Mouse (Mus musculus) kidney, adult 2 months (tissue): ENCODE results near the gene Ube4b. TPM values are rescaled to one million over a fixed set of nuclear protein-coding genes. Genes with fewer than 3 reads are reported as not detected.

Source experiments
- DNase-seq: peaks from one replicate; pipeline ENCODE4 v3.0.0; 2021
- H3K27ac ChIP-seq: fragments of 200-500 bp; 2 replicates; pipeline ENCODE4 v1.5.1; 2012; ENCODE audit warnings: low read depth, low read length, control low read depth, inconsistent platforms; ENCODE audit not compliant: insufficient read depth
- H3K27me3 ChIP-seq: fragments of 200-500 bp; replicated peaks from 2 replicates; pipeline ENCODE4 v1.6.1; 2012; ENCODE audit warnings: mild to moderate bottlenecking, moderate library complexity, low read length, inconsistent platforms; ENCODE audit not compliant: control insufficient read depth, insufficient read depth
- H3K36me3 ChIP-seq: fragments of 200-500 bp; 2 replicates; pipeline ENCODE4 v1.6.1; 2012; ENCODE audit warnings: mild to moderate bottlenecking, moderate library complexity, low read length, inconsistent platforms; ENCODE audit not compliant: control insufficient read depth, insufficient read depth
- H3K4me1 ChIP-seq: fragments of 200-500 bp; 2 replicates; pipeline ENCODE4 v1.6.1; 2011; ENCODE audit warnings: low read length; ENCODE audit not compliant: control insufficient read depth, insufficient read depth
- H3K4me3 ChIP-seq: fragments of 200-500 bp; 2 replicates; pipeline ENCODE4 v1.5.1; 2011; ENCODE audit warnings: mild to moderate bottlenecking, low read depth, low read length, control low read depth; ENCODE audit not compliant: insufficient read depth
- CTCF ChIP-seq: fragments of 200-500 bp; conservative IDR thresholded peaks from 2 replicates; pipeline ENCODE4 v1.5.1; 2011; ENCODE audit warnings: low read depth, mild to moderate bottlenecking, control low read depth, low read length, moderate library complexity, mixed read lengths; ENCODE audit not compliant: insufficient read depth, insufficient read length
- POLR2A ChIP-seq: fragments of 200-500 bp; IDR thresholded peaks from one replicate; pipeline ENCODE4 v1.6.1; 2011; ENCODE audit warnings: low read depth, low read length, control low read depth
- WGBS: fragments of 180-500 bp; shearing (Covaris S2); methylation state at CpG from one replicate; pipeline ENCODE4 v1.1.7; 2018; 5-methylcytosine and 5-hydroxymethylcytosine counted together
- polyA plus RNA-seq: library from polyadenylated mRNA; depleted of rRNA; stranded (reverse); fragments of >200 nt; gene quantifications from 2 replicates; pipeline ENCODE4 v1.2.3, GENCODE M21; 2012

Gene Ube4b
- polyA plus RNA-seq, 1 experiment: 56.5 TPM

GRCm38 (mm10) chr4:149414259-149414658, 12.3 kb downstream of the Ube4b start:
- H3K27me3 ChIP-seq: no peaks in the 10 kb centered on the region
- no peak overlapping the region for H3K4me3 ChIP-seq
- TF ChIP-seq CTCF (no peak), POLR2A (no peak)
- H3K4me1 ChIP-seq: peaks cover 36% of the 10 kb centered on the region
- WGBS: 90% methylated on average over 3 of the region's 3 CpGs
- no peak overlapping the region for H3K27ac ChIP-seq
- no peaks in the 10 kb centered on the region; the same call in 1 of the 2 replicates for H3K36me3 ChIP-seq
- DNase-seq: no peak

- no peak for DNase-seq
- Histone ChIP-seq H3K27ac (no peak overlapping the region), H3K4me1 (peaks cover 20% of the 10 kb centered on the region), H3K36me3 (no peaks in the 10 kb centered on the region; the same call in 1 of the 2 replicates), H3K4me3 (no peak overlapping the region), H3K27me3 (no peaks in the 10 kb centered on the region)
- TF ChIP-seq POLR2A (no peak), CTCF (no peak)
- WGBS: 80% methylated on average over 4 of the region's 4 CpGs
Measured at GRCm38 (mm10) chr4:149409759-149410158, 16.8 kb downstream of the Ube4b start.

DNA sequence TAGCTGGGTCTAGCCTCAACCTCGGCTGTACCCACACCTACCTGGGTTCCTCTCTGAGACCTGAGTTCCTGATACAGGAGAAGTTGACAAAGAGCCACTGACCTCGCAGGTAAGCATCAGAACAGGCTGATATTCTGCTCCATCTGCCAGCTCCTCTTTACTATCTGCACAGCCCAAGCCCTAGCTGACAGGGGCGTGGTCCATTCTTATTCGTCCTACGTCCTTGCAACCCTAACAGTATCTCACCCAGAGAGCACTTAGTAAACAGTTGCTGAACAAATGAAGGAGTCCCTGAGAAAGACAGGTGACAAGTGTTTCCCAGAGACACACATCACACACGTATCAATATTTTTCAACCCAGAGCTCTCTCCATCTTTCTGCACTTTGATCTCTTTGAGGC, 18.2 kb downstream of the Ube4b start:
- no peaks in the 10 kb centered on the region for H3K27me3 ChIP-seq

DNA sequence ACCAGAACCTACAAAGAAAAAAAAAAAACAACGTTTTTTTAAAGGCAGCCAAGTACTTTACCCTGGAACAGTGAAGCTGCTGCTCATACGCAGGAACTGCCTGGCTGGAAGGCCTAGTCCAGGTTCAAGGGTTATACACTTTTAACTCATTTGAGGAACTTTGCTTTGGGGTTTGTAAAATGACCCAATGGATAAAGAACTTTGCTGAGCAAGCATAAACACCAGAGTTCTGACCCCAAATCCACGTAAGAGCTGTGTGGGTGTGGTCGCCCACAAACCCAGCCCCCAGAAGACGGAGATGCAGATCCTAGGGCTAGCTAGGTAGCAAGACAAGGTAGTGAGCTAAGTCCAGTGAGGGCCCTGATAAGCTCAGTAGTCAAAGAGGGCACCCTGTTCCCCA, 19.1 kb downstream of the Ube4b start:
- peak; percentile 83 for DNase-seq
- H3K4me3 ChIP-seq: no peak overlapping the region
- no peaks in the 10 kb centered on the region; the same call in 1 of the 2 replicates for H3K36me3 ChIP-seq
- H3K4me1 ChIP-seq: peaks cover 41% of the 10 kb centered on the region
- 49% methylated on average over 5 of the region's 5 CpGs for WGBS
- no peak for TF ChIP-seq CTCF
- TF ChIP-seq POLR2A: no peak
- H3K27me3 ChIP-seq: no peaks in the 10 kb centered on the region
- no peak overlapping the region for H3K27ac ChIP-seq

More for the DNA sequence above, 18.2 kb downstream of the Ube4b start:
- DNase-seq: no peak
- WGBS: 90% methylated on average over 6 of the region's 6 CpGs
- no peak for TF ChIP-seq CTCF
- TF ChIP-seq POLR2A: no peak
- no peak overlapping the region for H3K27ac ChIP-seq
- no peaks in the 10 kb centered on the region; the same call in 1 of the 2 replicates for H3K36me3 ChIP-seq
- H3K4me1 ChIP-seq: peaks cover 33% of the 10 kb centered on the region
- H3K4me3 ChIP-seq: no peak overlapping the region

DNA sequence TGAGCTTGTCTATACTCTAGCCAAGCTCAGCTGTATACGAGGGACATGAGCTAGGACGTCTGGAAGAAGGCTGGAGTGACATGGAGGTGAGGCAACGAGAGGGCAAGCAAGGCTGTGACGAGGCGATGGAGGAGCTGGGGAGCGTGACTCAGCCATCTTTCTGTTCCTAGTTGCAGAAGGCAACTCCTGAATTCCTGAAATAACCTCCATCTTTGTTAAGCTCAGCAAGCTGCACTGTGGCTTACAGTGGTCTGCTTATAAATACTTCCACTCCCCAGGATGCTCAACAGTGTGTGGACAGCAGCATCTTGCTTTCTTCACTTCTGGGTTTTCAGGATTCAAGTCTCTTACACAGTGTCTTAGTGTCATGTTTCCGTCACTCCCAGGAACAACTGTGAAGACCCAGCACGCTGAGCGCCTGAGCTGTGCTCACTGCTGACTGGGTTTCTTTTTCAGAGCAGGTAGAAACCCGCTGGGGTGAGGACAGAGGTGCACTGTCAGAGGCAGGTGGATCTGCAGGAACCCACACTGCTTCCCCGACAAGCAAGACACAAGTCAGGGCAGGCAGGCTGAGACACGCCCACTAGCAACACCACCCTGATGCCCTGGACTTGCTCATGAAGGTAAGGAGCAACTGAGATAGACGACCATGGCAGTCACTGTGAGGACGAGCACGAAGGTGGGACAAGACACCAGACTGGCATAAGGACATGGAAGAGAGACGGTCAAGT, 20.7 kb downstream of the Ube4b start:
- 75% methylated on average over 16 of the region's 16 CpGs for WGBS
- Histone ChIP-seq H3K27me3 (no peaks in the 10 kb centered on the region), H3K27ac (no peak overlapping the region), H3K4me3 (no peak overlapping the region), H3K36me3 (no peaks in the 10 kb centered on the region), H3K4me1 (peaks cover 49% of the 10 kb centered on the region)
- no peak for TF ChIP-seq POLR2A
- TF ChIP-seq CTCF: no peak
- no peak for DNase-seq

DNA sequence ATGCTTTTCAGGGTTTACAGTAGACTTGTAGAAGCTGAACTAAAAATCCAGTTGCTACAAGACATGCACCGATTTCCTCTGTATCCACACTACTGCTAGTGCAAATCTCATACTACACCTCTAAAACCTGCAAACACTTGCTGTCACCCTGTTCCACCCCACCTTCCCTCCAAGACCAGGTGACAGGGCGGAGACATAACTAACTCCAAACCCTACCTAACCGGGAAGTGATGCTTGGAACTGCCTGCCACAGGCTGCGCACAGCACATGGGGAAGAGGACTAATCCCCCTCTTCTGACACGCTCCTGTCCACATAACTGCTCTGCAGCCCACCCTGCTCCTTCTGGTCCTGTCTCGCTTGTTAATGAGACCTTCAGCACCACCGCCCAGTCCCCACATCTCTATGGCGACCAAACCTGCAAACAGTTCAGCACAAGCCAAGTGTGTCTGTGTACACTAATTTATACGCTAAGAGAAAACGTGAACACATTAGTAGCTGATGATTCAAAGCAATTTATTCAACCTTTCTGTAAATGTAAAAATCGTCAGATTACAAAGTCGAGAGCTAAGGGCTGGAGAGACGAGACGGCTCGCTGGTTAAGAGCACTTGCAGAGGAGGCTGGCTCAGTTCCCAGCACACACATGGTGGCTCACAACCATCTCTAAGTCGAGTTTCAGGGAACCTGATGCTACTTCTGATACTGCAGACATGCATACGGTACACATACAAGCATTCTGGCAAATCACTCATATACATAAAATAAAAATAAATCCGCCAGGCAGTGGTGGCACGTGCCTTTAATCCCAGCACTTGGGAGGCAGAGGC, 21.7 kb downstream of the Ube4b start:
- Histone ChIP-seq H3K27me3 (no peaks in the 10 kb centered on the region), H3K27ac (no peak overlapping the region), H3K36me3 (no peaks in the 10 kb centered on the region), H3K4me1 (peaks cover 52% of the 10 kb centered on the region), H3K4me3 (no peak overlapping the region)
- no peak for DNase-seq
- TF ChIP-seq POLR2A (no peak), CTCF (no peak)
- WGBS: 51% methylated on average over 19 of the region's 19 CpGs

- TF ChIP-seq CTCF: no peak
- TF ChIP-seq POLR2A: no peak
- 30% methylated on average over 6 of the region's 6 CpGs for WGBS
- H3K4me1 ChIP-seq: peaks cover 57% of the 10 kb centered on the region
- no peak overlapping the region for H3K27ac ChIP-seq
- no peaks in the 10 kb centered on the region for H3K36me3 ChIP-seq
- H3K4me3 ChIP-seq: no peak overlapping the region
- H3K27me3 ChIP-seq: no peaks in the 10 kb centered on the region
- no peak for DNase-seq
Measured at GRCm38 (mm10) chr4:149403037-149403436, 23.5 kb downstream of the Ube4b start.

DNA sequence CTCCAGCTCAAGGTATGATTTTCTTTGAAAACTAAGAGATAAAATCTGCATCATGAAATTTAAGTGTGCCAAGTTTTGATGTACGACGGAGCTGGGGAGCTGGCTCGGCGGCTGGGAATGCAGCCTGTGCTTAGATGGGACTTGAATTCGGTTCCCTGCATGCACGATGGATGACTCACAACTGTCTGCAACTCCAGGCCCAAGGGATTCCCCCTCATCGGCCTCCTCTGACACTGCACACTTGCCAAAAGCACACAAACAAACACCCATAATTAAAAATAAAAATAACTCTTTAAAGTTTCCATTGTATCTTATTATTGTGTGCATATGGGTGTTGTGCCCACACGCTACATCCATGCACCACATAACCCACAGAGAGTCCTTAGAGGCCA, 25.0 kb downstream of the Ube4b start:
- 50% methylated on average over 8 of the region's 8 CpGs for WGBS
- H3K27ac ChIP-seq: no peak overlapping the region
- H3K4me1 ChIP-seq: peaks cover 57% of the 10 kb centered on the region
- H3K4me3 ChIP-seq: no peak overlapping the region
- H3K36me3 ChIP-seq: no peaks in the 10 kb centered on the region
- no peak for DNase-seq
- TF ChIP-seq CTCF (no peak), POLR2A (no peak)
- no peaks in the 10 kb centered on the region for H3K27me3 ChIP-seq
